Mouse (Mus musculus) brain, adult 2 months (tissue): ENCODE results near the gene Chp1.
"Not testable (repeated sequence)": the region's sequence is repeated elsewhere in the genome, so short reads cannot be mapped to it uniquely, and the experiment has no call there.

Experiments used
- DNase-seq: peaks from one replicate; pipeline ENCODE4 v3.0.0; 2011; ENCODE audit warnings: low read depth, low spot score

Gene Chp1

DNA sequence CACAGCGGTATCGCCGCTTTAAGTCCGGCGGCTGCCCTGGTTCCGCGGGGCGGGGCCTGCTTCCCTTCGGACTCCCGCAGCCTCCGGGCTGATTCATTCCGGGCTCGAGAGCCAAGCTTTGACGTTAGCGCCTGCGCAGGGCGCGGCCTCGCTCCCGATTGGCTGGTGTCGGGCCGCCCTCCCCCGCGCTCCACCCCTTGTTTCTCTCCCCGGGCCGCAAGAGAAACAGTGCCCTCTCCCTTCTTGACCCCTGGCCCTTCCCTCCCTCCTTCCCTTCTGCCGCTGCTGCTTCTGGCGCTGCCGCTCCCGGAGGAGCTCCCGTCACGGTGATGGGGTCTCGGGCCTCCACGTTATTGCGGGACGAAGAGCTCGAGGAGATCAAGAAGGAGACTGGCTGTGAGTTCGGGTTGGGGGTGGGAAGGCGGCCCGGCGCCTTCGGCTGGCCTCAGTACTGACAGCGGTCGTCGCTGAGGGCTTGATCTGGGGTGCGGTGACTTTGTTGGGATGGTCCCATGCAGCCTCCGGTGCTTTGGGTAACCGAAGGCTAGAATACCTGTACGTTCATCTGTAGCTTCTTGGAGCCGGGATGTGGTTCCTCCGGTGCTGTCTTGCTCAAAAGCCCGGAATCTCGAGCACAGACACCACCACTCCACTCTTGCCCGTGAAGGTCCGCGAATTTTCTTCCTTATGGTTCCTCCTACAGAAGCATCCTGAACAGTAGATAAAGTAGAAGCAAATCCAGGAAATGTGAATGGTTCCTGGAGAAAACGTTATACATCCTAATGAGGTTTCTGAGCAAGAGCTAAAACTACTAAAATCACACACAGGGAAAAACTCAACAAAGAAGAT, at the start of gene Chp1, which contains the start of gene Exd1:
Gene Chp1, plus strand, starts transcription at position 176 of the 849 bp plus-strand sequence.
Gene Exd1, minus strand, starts transcription at position 106 of the 849 bp plus-strand sequence.
- peak; percentile 99 for DNase-seq

DNA sequence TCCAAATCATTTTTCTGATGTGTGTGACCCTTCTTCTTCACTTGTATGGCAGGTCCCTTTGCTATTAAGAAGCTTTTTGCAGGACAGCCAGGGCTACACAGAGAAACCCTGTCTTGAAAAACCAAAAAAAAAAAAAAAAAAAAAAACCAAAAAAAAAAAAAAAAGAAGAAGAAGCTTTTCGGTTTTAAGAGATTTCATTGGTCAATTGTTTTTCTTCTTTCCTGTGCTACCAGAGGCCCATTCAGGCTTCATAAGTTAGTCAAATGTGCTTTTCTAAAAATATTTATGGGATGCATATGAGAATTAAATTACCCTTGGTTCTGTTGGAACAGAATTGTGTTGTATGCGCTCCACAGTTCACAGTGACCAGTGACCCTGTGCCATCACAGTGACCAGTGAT, 48.6 kb upstream of the Chp1 start:
- DNase-seq: no peak

DNA sequence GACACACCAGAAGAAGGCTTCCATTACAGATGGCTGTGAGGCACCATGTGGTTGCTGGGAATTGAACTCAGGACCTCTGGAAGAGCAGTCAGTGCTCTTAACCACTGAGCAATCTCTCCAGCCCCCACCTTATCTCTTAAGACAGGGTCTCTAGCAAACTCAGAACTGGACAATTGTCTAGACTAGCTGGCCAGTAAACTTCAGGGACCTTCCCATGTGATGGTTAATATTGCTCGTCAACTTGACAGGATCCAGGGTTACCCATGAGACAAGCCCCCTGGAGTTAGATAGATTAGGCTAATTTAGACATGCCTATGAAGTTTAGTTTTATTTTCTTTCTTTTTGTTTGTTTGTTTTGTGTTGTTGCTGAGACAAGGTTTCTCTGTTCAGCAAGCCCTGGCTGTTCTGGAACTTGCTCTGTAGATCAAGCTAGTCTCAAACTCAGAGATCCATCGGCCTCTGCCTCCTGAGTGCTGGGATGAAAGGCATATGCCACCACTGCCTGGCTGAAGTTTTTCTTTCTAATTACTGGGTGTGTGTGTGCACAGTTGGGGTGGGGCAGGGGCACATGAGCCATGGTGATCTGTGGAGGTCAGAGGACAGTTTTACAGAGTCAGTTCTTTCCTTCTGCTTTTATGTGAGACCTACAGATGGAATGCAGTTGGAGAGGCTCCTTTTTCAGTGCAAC, 46.4 kb upstream of the Chp1 start:
- DNase-seq: no peak

DNA sequence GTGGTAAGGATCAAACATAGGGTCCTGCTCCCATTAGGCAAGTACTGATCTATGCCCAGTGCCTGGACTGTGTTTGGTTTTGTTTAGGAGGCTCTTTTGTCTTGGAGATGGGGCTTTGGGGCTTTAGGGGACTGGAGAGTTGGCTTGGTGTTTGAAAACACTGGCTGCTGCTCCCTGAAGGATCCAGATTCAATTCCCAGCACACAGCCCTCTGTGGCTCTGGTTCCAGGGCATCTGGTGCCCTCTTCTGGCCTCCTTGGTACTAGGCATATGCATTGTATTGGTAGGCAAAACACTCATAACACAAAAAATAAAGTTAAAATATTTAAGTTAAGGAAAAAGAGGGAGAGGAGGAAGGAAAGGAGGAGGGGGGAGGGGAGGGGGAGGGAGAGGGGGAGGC, 40.4 kb upstream of the Chp1 start:
- no peak for DNase-seq

DNA sequence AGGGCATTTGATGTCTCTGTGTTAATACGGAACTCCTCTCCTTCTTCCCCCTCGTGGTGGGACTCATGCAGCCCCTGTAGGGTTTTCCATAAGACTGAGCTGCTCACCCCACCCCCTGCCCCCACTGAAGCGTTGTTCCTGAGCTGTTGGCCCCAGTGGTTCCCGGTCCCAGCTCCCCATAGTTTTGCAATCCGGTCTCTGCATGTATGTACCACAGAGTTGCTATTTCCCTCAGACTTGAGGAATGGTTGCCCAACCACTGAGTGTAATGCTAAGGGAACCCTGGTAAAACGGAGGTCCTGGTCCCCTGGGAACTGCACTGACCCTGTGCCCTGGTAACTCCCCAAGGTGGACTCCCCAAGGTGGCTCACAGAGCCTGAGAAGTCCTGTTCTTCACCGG, 39.0 kb upstream of the Chp1 start:
- not testable (repeated sequence) for DNase-seq

DNA sequence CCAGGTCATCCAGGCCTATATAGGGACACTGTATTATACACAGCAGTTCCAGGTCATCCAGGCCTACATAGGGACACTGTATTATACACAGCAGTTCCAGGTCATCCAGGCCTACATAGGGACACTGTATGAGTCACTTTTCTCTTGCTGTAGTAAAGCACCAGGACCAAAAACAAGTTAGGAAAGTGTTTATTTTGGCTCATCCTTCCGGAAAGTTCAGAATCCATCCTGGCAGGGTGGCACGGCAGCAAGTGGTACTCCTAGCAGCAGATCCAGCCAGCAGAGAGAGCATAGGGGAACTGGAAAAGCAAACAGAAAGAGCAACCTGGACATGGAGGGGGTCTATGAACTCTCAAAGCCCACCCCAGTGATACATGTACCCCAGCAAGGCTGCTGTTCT, 36.6 kb upstream of the Chp1 start:
- no peak for DNase-seq

DNA sequence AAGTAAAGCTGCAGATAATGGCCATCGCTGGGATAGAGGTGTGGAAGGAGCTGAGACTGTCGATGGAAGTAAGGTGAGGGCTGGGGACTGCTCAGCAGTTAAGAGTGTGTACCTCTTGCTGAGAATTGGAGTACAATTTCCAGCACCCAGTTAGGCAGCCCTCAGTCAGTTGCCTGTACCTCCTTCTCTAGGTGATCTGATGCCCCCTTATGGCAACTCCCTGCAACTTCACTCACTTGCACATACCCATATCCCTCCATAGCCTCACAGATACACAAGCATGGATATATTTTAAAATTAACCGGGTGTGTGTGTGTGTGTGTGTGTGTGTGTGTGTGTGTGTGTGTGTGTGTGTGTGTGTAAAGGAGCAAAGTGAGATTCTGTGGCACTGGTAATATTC, 35.2 kb upstream of the Chp1 start:
- no peak for DNase-seq

DNA sequence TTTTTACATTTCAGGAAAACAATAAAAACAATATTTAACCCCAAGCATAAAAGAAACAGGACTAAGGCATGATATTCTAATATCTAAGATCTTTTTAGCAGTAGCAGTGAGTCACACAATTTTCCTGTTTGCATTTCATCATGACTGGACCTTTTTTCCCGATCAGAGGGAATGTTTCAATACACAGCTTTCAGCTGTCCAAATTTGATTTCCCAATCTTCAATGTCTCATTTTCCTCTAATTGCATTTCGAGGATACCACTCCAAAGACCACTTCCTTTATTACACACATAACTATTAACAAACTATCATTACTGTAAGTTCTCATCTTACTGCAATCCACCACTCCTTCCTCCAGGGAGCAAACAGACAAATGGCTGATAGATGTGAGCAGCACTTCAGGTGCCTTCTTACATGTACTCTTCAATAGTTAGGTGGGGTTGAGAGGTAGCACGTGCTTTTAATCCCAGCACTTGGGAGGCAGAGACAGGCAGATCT, 33.4 kb upstream of the Chp1 start:
- no peak for DNase-seq

DNA sequence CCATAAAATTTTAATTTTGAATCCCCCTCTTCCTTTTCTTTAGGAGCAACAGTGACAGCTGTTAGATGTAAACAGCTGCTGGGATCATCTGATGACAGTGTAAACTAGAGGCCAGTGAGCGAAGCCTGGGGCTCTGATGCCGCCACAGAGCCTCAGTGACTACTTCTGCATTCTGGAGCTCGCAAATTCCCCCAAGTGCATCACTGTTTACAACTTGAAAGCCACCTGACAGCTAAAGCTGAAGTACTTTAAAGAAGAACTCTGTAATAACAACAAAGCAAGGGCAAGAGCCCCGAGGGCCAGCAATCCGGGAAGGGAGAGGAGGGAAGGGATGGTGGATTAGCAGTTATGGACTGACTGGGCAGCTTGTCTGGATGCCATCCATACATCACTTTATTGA, 30.7 kb upstream of the Chp1 start:
- DNase-seq: no peak

DNA sequence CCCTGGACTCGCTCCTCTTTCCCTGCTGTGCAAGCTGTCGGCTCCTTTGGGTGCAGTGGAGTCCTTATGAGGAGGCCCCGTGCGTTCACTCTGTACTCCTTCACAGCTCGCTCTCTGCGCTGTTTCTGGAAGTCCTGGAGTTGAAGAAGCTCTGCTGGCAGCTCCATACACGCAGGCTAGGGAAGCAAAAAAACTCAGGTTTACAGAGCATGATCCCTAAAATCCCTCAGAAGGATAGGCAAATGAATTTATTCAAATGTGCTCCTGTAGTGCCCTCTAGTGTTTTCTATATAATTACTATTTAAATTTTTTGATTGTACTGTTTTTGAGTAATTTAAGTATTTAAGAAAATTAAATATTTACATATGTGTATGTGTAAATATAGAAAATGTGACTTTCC, 26.9 kb upstream of the Chp1 start:
- peak; percentile 57 for DNase-seq

DNA sequence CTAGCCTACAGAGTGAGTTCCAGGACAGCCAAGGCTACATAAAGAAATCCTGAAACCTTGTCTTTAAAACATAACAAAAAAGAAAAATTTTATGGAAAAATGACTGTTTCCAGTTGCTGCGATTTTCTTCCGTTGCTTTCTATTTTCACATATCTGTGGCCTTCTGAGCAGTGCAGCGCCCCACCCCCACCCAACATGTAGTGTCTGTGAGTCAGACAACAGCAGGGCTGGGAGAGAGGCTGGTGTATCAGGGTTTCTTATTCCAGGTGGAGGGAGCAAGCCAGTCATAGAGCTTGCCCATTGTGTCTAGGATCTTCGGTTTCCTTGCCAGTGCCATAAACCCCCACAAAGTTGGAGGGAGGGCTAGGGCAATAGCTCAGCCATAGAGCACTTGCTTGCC, 23.7 kb upstream of the Chp1 start:
- peak; percentile 20 for DNase-seq

DNA sequence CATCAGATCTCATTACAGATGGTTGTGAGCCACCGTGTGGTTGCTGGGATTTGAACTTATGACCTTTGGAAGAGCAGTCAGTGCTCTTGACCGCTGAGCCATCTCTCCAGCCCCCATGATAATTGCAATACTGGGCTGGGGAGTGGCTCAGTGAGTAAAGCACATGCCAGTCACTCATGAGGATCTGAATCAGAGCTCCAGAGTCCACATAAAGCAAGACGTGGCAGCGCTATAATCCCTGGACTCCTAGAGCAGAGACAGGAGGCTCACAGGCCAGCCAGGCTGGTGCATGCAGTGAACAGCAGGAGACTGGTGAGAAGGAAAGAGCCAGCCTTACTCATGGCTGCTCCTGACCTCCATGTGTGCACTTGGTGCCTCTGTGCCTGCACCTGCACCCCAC, 22.1 kb upstream of the Chp1 start:
- no peak for DNase-seq

DNA sequence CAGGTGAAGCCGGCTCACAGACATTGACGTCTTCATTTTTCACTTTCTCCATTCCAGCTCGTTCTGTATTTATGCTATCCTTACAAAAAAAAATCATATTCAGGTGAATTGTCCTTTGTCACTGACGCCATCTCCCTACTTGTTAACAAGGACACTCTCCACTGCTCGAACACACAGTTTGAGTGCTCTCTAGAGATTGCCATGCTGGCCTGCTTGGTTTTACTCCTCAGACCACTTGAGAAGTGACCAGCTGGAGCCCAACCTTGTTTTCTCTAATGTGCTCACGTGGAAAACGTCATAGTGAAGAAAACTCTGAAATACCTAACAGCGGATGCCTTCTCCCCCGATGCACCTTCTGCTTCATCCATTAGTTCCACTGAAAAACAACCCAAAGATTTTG, 8.7 kb upstream of the Chp1 start:
- no peak for DNase-seq

DNA sequence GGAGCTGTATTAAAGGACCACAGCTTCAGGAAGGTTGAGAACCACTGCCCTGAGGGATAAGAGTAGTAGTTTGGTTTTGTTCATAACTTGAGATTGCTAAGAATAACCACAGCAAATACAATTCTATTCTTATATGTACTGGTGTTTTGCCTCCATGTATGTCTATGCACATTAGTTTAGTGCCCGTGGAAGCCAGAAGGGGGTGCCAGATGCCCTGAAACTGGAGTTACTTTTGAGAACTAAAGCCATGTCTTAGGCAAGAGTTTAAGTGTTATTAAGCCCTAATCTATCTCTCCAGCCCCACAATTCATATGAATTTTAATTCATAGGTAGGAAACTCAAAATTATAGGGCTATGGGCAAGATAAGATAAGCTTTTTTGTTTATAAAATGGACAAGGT, 5.4 kb upstream of the Chp1 start:
- peak; percentile 70 for DNase-seq

DNA sequence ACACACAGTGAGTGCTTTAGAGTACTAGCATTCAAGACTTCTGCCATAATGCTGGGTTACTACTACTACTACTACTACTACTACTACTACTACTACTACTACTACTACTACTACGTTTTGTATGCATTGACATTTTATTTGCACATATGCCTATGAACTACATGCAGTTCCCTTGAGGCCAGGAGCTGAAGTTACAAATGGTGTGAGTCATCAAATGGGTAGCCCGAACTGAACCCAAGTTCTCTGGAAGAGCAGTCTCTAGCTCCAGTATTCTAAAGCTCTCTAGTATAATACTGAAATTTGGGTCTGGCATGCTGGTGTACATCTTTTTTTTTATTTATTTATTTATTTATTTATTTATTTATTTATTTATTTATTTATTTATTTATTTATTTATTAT, 3.8 kb upstream of the Chp1 start:
- DNase-seq: peak; percentile 15

DNA sequence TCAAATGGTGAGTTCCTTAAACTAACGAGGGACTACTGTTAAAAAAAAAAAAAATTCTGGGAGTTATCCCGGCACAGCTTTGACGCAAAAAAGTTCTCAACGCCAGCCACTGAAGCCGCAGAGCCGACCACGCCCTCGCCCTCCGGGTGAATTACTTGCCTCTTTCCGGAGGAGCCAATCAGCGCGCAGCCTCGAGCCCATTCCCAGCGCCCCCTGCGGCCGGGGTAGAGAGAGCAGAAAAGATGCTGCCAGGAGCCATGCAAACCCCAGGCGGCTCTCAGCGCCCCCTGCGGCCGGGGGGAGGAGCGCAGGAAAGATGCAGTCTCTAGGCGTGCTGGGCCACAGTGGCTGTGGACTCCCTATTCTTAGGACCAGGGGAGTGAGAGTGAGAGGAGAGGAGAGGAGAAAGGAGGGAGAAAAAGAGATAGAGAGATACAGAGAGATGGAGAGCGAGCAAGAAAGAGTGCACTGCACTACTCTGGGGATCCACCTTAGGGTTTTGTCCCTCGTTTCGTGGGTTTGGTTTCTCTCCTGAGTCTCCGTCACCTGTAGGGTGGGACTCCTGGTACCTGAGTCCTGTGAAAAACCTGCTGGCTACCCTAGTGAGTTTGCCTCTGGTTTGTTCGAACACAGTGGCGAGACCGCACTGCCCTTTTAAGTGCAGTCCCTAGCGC, 512 bp upstream of the Chp1 start:
- DNase-seq: peak; percentile 81

DNA sequence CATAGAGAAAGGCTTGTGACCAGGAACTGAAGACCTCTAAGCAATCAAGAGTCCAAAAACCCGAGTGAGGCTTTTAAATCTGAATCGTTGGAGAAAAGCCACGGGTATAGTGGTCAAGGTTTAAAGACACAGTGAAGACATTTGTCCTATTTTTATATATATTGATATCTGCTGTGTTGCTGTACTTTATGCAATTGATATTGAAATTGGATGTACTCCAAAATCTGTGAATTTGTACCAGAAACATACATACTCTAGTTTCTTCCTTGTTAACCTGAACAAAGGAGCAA, 819 bp downstream of the Chp1 start:
- no peak for DNase-seq

DNA sequence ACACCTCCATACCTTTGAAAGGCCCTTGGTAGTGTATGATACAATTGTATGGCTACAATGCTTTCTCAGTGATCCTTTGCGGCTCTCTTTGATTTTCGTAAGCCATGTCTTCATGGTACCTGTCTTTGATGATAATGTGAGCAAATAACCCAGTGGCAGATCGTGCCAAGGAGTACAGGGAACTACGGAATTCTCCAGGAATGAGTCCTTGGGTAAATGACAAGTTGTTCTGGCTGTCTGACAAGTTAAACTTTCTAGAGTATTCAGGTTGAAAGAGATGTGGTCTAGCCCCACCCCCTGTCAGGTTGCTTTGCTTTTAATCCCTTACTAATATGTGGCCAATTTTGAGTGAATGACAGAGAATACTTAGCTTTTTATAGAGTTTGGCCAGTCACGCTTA, 1.2 kb downstream of the Chp1 start:
- no peak for DNase-seq

DNA sequence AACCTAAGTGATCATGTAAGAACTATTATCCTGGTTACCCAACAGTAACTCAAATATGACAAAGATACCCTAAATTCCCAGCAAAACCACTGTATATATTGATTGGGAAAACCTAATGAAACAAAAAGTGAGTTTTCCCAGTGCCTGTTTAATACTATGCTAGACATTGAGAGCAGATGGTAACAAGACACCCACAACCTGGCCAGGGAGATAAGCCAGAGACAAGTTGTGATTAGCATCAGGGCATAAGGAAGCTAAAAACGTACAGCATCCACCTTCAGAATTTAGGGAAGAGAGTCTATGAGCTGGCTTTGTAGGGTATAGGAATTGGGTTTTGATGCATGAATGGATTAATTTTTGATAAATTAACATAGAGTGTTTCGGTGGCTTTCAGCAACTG, 2.2 kb downstream of the Chp1 start:
- peak; percentile 38 for DNase-seq

DNA sequence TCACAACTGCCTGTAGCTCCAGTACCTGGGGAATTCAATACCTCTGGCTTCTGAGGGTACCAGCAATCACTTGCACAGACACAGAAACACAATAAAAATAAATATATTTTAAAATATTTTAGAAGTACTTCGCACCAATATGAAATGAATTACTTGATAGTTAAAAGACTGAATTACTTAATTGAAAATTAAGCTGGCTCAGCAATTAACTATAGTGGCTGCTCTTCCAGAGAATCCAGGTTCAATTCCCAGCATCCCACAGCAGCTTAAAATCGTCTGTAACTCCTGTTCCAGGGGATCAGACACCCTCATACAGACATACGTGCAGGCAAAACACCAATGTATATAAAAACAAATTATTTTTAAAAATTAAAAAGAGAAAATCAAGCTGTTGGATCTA, 10.5 kb downstream of the Chp1 start:
- no peak for DNase-seq

DNA sequence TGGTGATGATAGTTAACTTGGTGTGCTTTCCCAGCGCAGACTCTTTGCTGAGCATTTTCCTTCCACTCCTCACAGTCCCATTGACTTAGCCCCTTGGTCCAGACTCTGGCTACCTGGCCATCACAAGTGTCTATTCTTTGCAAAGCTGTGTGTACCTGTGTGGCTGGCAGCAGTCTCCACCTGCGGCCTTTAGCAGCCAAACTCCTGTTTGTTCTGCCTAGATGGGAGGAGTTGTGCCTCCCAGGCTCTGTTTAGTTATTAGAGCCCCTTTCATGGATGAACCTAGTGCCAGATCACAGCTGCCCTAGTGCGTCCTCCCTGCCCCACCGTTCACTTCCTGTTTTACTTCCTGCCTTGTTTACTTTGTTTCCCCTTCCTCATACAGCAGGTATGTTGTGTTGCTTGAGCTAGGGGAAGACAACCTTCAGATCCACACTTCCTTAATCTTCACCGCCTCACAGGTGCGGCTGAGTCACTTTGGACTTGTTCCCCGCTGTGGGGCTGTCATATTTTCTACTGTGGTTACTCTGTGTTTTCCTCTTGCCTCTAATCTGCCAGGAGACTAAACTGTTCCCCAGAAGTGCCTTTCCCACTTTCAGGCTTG, 11.3 kb downstream of the Chp1 start:
- DNase-seq: peak; percentile 22

DNA sequence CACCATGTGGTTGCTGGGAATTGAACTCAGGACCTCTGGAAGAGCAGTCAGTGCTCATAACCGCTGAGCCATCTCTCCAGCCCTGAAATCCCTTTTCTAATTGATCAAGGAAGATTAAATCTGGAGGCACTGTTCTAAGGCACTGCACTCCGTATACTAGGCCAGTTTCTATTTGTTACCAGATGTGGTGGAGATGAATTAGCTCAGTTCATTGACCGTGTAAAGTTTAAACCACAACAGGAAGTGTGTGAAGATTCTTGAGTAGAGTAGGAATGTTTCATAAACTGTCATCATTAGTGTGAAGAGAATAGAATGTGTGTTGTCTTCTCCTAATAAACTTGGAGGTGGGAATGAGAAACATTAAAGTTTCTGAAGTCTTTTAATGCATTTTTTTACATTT, 14.3 kb downstream of the Chp1 start:
- no peak for DNase-seq
